Mouse (Mus musculus): ENCODE measurements around the gene Phactr4.

The Phactr4 gene

GRCm38 (mm10) chr4:132329835-132330354 lies 92.4 kb downstream of the Phactr4 start:
- no peak for DNase-seq

GRCm38 (mm10) chr4:132329115-132329834 lies 93.0 kb downstream of the Phactr4 start, which contains the start of gene Trnau1ap:
Gene Trnau1ap (minus strand): TSS chr4:132329538.
- peak; percentile 94 for DNase-seq

DNA sequence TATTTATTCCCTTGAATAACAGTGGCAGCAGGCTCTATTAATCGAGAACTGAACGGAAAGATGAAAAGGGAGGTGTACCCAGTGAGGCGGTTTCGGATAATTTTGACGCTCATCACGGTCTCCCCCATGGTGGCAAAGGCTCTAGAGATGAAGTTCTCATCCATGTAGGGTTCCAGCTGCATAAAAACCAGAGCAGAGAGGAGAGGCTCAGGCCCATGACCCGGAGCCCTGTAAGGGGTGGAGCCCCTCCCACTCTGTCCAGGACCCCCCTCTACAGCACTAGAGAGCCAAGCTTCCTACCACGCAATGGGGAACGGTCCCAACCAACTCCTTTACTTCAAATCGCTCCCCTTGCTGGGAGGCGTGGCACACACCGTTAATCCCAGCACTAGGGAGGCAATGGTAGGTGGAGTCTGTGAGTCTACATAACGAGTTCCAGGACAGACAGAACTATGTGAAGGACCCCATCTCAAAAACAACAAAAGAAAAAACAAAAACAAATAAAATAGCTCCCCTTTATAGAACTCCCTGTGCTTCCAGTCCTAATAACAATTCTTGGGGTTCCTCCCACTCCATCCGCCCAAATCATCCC lies 93.8 kb downstream of the Phactr4 start:
- no peak for DNase-seq

- DNase-seq = no peak
Measured at GRCm38 (mm10) chr4:132326481-132326880, 95.8 kb downstream of the Phactr4 start.

DNA sequence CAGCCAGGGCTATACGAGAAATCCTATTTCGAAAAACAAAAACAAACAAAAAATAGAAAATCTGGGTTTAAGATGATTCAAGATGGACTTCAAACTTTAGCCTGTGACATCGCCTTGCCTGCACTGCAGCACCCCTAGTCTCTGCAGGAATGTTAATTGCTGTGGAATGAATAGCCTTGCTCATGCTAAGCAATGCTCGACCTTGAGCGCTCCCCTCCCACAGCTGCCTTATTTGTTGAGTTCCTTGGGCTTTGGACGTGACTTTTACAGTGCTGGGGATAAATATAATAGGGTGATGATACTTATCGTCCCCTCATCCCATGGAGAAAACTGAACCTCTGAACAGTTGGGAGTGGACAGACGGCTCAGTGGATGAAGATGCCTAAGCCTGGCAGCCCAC lies 106.6 kb downstream of the Phactr4 start:
- no peak for DNase-seq

GRCm38 (mm10) chr4:132312627-132313026 lies 109.7 kb downstream of the Phactr4 start:
- no peak for DNase-seq

GRCm38 (mm10) chr4:132311801-132312200 lies 110.5 kb downstream of the Phactr4 start:
- no peak for DNase-seq

DNA sequence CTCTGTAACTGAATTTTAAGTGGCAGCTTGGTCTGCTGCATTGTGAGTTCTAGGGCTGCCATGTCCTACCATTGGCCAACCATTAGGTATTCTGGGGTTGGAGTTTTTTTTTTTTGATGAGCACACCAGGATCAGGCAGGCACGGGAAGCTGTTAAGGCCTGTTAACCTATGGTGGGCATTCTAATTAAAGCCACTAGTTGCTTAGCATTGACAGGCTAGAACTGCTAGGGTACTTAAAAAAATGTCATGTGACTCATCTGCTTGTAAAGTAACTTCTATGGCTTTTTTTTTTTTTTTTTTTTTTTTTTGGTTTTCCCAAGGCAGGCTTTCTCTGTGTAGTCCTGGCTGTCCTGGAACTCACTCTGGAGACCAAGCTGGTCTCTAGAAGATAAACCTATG lies 111.1 kb downstream of the Phactr4 start:
- no peak for DNase-seq

GRCm38 (mm10) chr4:132309849-132310472 lies 112.3 kb downstream of the Phactr4 start:
- DNase-seq = peak; percentile 89

DNA sequence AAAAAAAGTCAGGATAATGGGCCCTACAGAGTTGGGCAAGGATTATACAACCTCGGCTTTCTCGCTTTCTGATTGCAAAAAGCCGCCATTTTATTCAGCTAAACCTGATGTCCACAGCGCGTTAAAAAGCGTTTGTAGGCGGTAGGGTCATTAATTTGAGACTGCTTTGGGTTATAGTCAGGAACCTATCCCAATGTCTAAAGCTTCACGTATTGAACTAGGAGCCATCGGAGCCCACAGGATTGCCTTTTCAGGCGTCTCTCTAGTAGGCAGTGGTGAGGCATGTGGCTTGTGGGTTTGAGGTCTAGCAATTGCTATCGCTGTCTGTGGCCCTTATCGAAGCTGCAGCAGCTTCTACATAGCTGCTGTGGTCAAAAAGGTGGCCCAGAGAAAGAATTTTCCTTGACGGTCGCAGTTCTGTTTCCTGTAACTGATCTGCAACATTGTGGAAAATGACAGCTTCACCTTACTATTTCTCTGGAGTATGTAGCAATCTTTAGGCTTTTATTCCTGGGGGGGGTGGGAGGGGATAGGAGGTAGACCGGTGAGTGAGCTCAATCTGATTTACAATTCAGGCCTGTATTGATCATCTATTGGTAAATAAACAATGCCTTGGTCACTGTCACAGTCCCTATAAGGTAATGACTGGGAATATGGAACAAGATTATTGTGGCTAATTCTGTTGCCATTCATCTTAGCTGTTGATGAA lies 113.0 kb downstream of the Phactr4 start:
- peak; percentile 29 for DNase-seq

GRCm38 (mm10) chr4:132308437-132309139 lies 113.7 kb downstream of the Phactr4 start:
- peak; percentile 96 for DNase-seq

DNA sequence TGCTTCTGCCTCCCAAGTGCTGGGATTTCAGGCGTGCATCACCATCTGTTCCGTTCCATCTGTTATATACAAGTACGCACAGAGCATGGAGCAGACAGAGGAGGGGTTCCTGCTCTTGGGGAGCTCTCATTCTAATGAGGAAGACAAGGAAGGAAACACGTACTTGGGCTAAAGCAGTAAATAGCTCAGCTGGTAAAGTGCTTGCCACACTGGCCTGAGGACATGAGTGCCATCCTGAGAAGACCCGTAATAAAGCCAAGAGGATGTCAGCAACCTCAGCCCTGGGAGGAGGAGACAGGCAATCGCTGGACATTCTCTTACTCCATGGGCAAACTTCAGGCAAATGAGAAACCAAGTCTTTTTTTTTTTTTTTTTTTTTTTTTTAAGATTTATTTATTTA lies 116.3 kb downstream of the Phactr4 start:
- no peak for DNase-seq
